Mouse (Mus musculus): ENCODE data around the gene Huwe1. TPM values are rescaled to one million over a fixed set of nuclear protein-coding genes. Genes with fewer than 3 reads are reported as not detected.

Gene Huwe1
- polyA plus RNA-seq, 1 experiment from 2014 or later: 11.1 TPM

GRCm38 (mm10) chrX:151828971-151829370 is 28.4 kb downstream of the Huwe1 start:
- Histone ChIP-seq H3K9ac (replicated peaks) (no peak overlapping the region), H3K27ac (ENCODE audit: low read depth) (no peak overlapping the region), H3K4me2 (ENCODE audit: low read depth, low read length) (no peak overlapping the region), H3K9me3 (ENCODE audit: low read length) (no peaks in the 10 kb centered on the region), H3K27me3 (ENCODE audit: insufficient read depth, low read length) (no peaks in the 10 kb centered on the region), H3K4me1 (ENCODE audit: insufficient read depth) (no peaks in the 10 kb centered on the region), H3K4me3 (ENCODE audit: low read depth, low read length) (no peak overlapping the region), H3K36me3 (replicated peaks; ENCODE audit: insufficient read depth, low read length) (no peaks in the 10 kb centered on the region)
- 63% methylated on average over 1 of the region's 1 CpGs for WGBS (ENCODE audit: insufficient replicate concordance)
- TF ChIP-seq CTCF (IDR thresholded peaks at IDR 0.05; ENCODE audit: low read depth): no peak
- TF ChIP-seq EP300 (IDR thresholded peaks at IDR 0.05; ENCODE audit: low read depth): no peak
- DNase-seq: no peak
- no peak for ATAC-seq

DNA sequence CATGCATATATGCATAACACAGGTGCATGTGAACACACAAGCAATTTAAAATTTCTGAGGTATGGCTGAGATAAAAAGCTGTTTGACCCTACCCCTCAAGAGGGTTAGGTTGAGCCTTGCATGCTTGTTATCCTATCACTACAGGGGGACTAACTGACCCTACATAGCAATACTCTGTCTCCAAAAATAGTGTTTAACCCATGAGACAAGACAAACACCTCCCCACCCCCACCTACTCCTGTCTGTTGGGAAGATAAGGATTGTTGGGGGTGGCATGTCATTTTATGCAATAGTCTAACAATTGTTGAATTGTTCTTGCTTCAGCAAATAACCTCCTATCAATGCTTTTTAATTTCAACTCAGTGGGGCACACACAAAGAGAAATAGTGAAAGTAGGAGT is 30.7 kb downstream of the Huwe1 start:
- Histone ChIP-seq H3K9ac (replicated peaks) (no peak overlapping the region), H3K27ac (ENCODE audit: low read depth) (no peak overlapping the region), H3K4me2 (ENCODE audit: low read depth, low read length) (no peak overlapping the region), H3K9me3 (ENCODE audit: low read length) (no peaks in the 10 kb centered on the region), H3K4me1 (ENCODE audit: insufficient read depth) (no peaks in the 10 kb centered on the region), H3K36me3 (replicated peaks; ENCODE audit: insufficient read depth, low read length) (no peaks in the 10 kb centered on the region), H3K4me3 (ENCODE audit: low read depth, low read length) (no peak overlapping the region), H3K27me3 (ENCODE audit: insufficient read depth, low read length) (no peaks in the 10 kb centered on the region)
- TF ChIP-seq EP300 (IDR thresholded peaks at IDR 0.05; ENCODE audit: low read depth): no peak
- TF ChIP-seq CTCF (IDR thresholded peaks at IDR 0.05; ENCODE audit: low read depth): no peak
- ATAC-seq: no peak
- DNase-seq: no peak

DNA sequence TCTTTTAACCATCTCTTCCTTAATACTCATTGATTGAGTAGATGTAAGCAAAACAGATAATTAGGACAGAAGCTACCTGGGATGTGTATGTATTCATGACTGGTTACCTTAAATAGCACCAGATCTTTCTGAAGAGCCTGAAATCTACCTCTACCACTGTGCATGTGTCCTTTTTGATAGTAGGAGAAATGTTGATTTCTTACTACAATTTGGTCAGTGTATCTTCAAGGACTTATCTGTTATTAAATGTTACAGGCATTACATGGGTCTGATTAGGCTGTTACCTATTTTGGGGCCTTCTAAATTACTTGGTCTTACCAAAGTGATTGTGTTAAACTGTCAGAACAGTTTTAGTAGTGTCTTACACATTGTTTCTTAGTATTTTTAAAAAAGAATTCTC is 32.4 kb downstream of the Huwe1 start:
- Histone ChIP-seq H3K4me1 (ENCODE audit: insufficient read depth) (no peaks in the 10 kb centered on the region), H3K4me2 (ENCODE audit: low read depth, low read length) (no peak overlapping the region), H3K4me3 (ENCODE audit: low read depth, low read length) (no peak overlapping the region), H3K27ac (ENCODE audit: low read depth) (no peak overlapping the region), H3K27me3 (ENCODE audit: insufficient read depth, low read length) (no peaks in the 10 kb centered on the region), H3K36me3 (replicated peaks; ENCODE audit: insufficient read depth, low read length) (no peaks in the 10 kb centered on the region), H3K9me3 (ENCODE audit: low read length) (no peaks in the 10 kb centered on the region), H3K9ac (replicated peaks) (no peak overlapping the region)
- no peak for DNase-seq
- TF ChIP-seq EP300 (IDR thresholded peaks at IDR 0.05; ENCODE audit: low read depth) (no peak), CTCF (IDR thresholded peaks at IDR 0.05; ENCODE audit: low read depth) (no peak)
- no peak for ATAC-seq

DNA sequence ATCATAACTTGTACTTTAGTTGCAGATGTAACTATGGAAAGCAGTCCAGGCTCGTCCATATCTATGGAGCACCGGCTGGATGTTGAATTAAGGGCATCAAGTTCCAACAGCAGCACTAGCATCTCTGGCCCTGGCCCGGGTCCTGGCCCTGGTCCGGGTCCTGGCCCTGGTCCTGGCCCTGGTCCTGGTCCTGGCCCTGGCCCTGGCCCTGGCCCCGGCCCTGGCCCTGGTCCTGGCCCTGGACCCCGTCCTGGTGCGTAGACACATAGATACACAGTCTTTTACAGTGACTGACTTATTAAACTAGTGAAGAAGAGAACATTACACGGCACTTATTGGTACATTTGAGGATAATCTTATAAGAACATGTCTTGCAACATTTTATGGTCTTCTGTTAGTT is 58.8 kb downstream of the Huwe1 start:
- H3K36me3 ChIP-seq (replicated peaks; ENCODE audit: insufficient read depth, low read length): peaks cover 24% of the 10 kb centered on the region
- no peak overlapping the region for H3K9ac ChIP-seq (replicated peaks)
- H3K27me3 ChIP-seq (ENCODE audit: insufficient read depth, low read length): no peaks in the 10 kb centered on the region
- H3K4me2 ChIP-seq (ENCODE audit: low read depth, low read length): no peak overlapping the region
- no peaks in the 10 kb centered on the region for H3K9me3 ChIP-seq (ENCODE audit: low read length)
- H3K27ac ChIP-seq (ENCODE audit: low read depth): no peak overlapping the region
- DNase-seq (no peak), ATAC-seq (no peak)
- no peaks in the 10 kb centered on the region for H3K4me1 ChIP-seq (ENCODE audit: insufficient read depth)
- 88% methylated on average over 8 of the region's 8 CpGs for WGBS (ENCODE audit: insufficient replicate concordance)
- no peak for TF ChIP-seq CTCF (IDR thresholded peaks at IDR 0.05; ENCODE audit: low read depth)
- TF ChIP-seq EP300 (IDR thresholded peaks at IDR 0.05; ENCODE audit: low read depth): no peak
- H3K4me3 ChIP-seq (ENCODE audit: low read depth, low read length): no peak overlapping the region

- Histone ChIP-seq H3K4me3 (ENCODE audit: low read depth, low read length) (no peak overlapping the region), H3K9me3 (ENCODE audit: low read length) (no peaks in the 10 kb centered on the region), H3K36me3 (replicated peaks; ENCODE audit: insufficient read depth, low read length) (peaks cover 67% of the 10 kb centered on the region), H3K9ac (replicated peaks) (no peak overlapping the region), H3K27ac (ENCODE audit: low read depth) (no peak overlapping the region), H3K4me2 (ENCODE audit: low read depth, low read length) (no peak overlapping the region), H3K27me3 (ENCODE audit: insufficient read depth, low read length) (no peaks in the 10 kb centered on the region), H3K4me1 (ENCODE audit: insufficient read depth) (no peaks in the 10 kb centered on the region)
- no peak for DNase-seq
- ATAC-seq: no peak
- TF ChIP-seq CTCF (IDR thresholded peaks at IDR 0.05; ENCODE audit: low read depth) (no peak), EP300 (IDR thresholded peaks at IDR 0.05; ENCODE audit: low read depth) (no peak)
- WGBS (ENCODE audit: insufficient replicate concordance): 35% methylated on average over 1 of the region's 1 CpGs
Measured at GRCm38 (mm10) chrX:151910692-151911091, 110.1 kb downstream of the Huwe1 start.

DNA sequence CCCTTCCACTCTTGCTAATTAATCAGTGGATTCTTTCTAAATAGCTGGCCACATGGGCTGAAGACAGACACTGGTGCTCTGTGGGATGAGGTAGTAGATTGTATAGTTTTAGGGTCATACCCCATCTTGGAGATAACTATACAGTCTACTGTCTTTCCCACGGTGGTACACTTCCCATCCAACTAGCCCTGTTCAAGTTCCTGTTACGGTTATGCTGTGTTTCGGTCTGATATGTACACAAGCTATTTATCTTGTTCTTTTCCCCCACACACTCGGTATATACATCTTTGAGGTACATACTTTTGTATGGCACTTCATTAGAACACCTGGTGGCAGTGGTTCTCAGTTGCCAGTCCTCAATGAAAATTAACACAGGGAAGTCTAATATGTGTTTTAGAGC is 111.7 kb downstream of the Huwe1 start:
- H3K9me3 ChIP-seq (ENCODE audit: low read length): no peaks in the 10 kb centered on the region
- no peak overlapping the region for H3K27ac ChIP-seq (ENCODE audit: low read depth)
- no peak overlapping the region for H3K4me2 ChIP-seq (ENCODE audit: low read depth, low read length)
- DNase-seq (no peak), ATAC-seq (no peak)
- H3K36me3 ChIP-seq (replicated peaks; ENCODE audit: insufficient read depth, low read length): peaks cover 70% of the 10 kb centered on the region
- H3K4me3 ChIP-seq (ENCODE audit: low read depth, low read length): no peak overlapping the region
- WGBS (ENCODE audit: insufficient replicate concordance): 69% methylated on average over 4 of the region's 4 CpGs
- no peaks in the 10 kb centered on the region for H3K27me3 ChIP-seq (ENCODE audit: insufficient read depth, low read length)
- TF ChIP-seq CTCF (IDR thresholded peaks at IDR 0.05; ENCODE audit: low read depth) (no peak), EP300 (IDR thresholded peaks at IDR 0.05; ENCODE audit: low read depth) (no peak)
- no peak overlapping the region for H3K9ac ChIP-seq (replicated peaks)
- no peaks in the 10 kb centered on the region for H3K4me1 ChIP-seq (ENCODE audit: insufficient read depth)

DNA sequence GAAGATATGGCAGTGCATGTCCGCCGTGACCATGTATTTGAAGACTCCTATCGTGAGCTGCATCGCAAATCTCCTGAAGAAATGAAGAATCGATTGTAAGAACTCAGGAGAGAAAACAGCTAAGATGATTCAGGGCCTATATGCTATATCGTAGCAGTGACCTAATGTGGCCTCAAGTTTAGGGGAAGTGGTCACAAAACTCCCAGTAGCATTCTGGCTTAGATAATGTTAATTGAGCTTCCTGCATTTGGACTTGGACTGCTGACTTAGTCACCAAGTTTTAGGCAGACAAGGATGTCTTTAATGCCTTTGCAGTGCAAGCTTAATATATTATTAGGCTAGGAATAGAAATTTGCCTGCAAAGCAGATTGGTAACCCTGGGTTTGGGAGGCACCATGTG is 128.8 kb downstream of the Huwe1 start:
- no peaks in the 10 kb centered on the region for H3K9me3 ChIP-seq (ENCODE audit: low read length)
- no peak for ATAC-seq
- WGBS (ENCODE audit: insufficient replicate concordance): 86% methylated on average over 6 of the region's 6 CpGs
- no peak overlapping the region for H3K9ac ChIP-seq (replicated peaks)
- H3K27me3 ChIP-seq (ENCODE audit: insufficient read depth, low read length): no peaks in the 10 kb centered on the region
- no peak for DNase-seq
- H3K4me3 ChIP-seq (ENCODE audit: low read depth, low read length): no peak overlapping the region
- no peak overlapping the region for H3K27ac ChIP-seq (ENCODE audit: low read depth)
- no peaks in the 10 kb centered on the region for H3K4me1 ChIP-seq (ENCODE audit: insufficient read depth)
- H3K4me2 ChIP-seq (ENCODE audit: low read depth, low read length): no peak overlapping the region
- peaks cover 56% of the 10 kb centered on the region for H3K36me3 ChIP-seq (replicated peaks; ENCODE audit: insufficient read depth, low read length)
- TF ChIP-seq CTCF (IDR thresholded peaks at IDR 0.05; ENCODE audit: low read depth) (no peak), EP300 (IDR thresholded peaks at IDR 0.05; ENCODE audit: low read depth) (no peak)
